Mouse (Mus musculus) C2C12 (cell line): ENCODE results near the gene Msmo1. TPM values are rescaled to one million over a fixed set of nuclear protein-coding genes. Genes with fewer than 3 reads are reported as not detected.

Source experiments
- H3K27me3 ChIP-seq: one replicate; pipeline ENCODE4 v1.6.1; 2011; ENCODE audit not compliant: control insufficient read depth, insufficient read depth, insufficient read length
- H3K36me3 ChIP-seq: one replicate; pipeline ENCODE4 v1.6.1; 2011; ENCODE audit not compliant: control insufficient read depth, insufficient read depth
- H3K4me3 ChIP-seq: one replicate; pipeline ENCODE4 v1.5.1; 2011; ENCODE audit warnings: mild to moderate bottlenecking, control low read depth; ENCODE audit not compliant: poor library complexity, insufficient read depth, severe bottlenecking
- H3K79me2 ChIP-seq: one replicate; pipeline ENCODE4 v1.6.1; 2011; ENCODE audit not compliant: control insufficient read depth, insufficient read depth
- H3K79me3 ChIP-seq: one replicate; pipeline ENCODE4 v1.6.1; 2011; ENCODE audit warnings: low read depth, control low read depth
- H3ac ChIP-seq: one replicate; pipeline ENCODE3; 2011; ENCODE audit warnings: low read depth; ENCODE audit not compliant: control insufficient read depth, insufficient read length
- CEBPB ChIP-seq: IDR thresholded peaks from one replicate; pipeline ENCODE4 v1.6.1; 2011; ENCODE audit warnings: low read depth, mild to moderate bottlenecking, control low read depth, moderate library complexity
- CTCF ChIP-seq: IDR thresholded peaks from one replicate; pipeline ENCODE4 v1.5.1; 2011; ENCODE audit not compliant: control insufficient read depth, insufficient read depth, insufficient read length
- FOSL1 ChIP-seq: IDR thresholded peaks from one replicate; pipeline ENCODE4 v1.8.0; 2011; ENCODE audit warnings: mild to moderate bottlenecking, low read length; ENCODE audit not compliant: poor library complexity, insufficient read depth, severe bottlenecking
- MAX ChIP-seq: IDR thresholded peaks from one replicate; pipeline ENCODE4 v1.6.1; 2011; ENCODE audit warnings: mild to moderate bottlenecking, control low read depth
- MYOG ChIP-seq: IDR thresholded peaks from one replicate; pipeline ENCODE4 v1.6.1; 2011; ENCODE audit not compliant: control insufficient read depth, insufficient read length; ENCODE audit errors: extremely low read depth
- polyA plus RNA-seq: library from polyadenylated mRNA; unstranded; fragments of >200 nt; fragmentation: generic; extraction: Trizol; gene quantifications from one replicate; pipeline ENCODE4 v1.2.1, GENCODE M21; 2012; ENCODE audit warnings: missing spikeins

Gene Msmo1
- polyA plus RNA-seq, 1 experiment, result 44.7 TPM

GRCm38 (mm10) chr8:64672920-64673319, 60.7 kb downstream of the Msmo1 start:
- no peak overlapping the region for H3K4me3 ChIP-seq
- no peak for TF ChIP-seq CEBPB
- TF ChIP-seq MAX, result no peak
- TF ChIP-seq FOSL1, result peak; percentile 10
- H3K36me3 ChIP-seq, result no peaks in the 10 kb centered on the region
- no peak overlapping the region for H3ac ChIP-seq
- H3K79me2 ChIP-seq, result peaks cover 9% of the 10 kb centered on the region
- H3K79me3 ChIP-seq, result peaks cover 14% of the 10 kb centered on the region
- H3K27me3 ChIP-seq, result no peaks in the 10 kb centered on the region

GRCm38 (mm10) chr8:64671937-64672336, 61.7 kb downstream of the Msmo1 start:
- Histone ChIP-seq H3K27me3 (no peaks in the 10 kb centered on the region), H3K79me3 (peaks cover 14% of the 10 kb centered on the region)
- no peak for TF ChIP-seq MAX
- no peak for TF ChIP-seq MYOG
- no peak for TF ChIP-seq CTCF

More at GRCm38 (mm10) chr8:64671937-64672336, 61.7 kb downstream of the Msmo1 start:
- Histone ChIP-seq H3K36me3 (no peaks in the 10 kb centered on the region), H3ac (no peak overlapping the region), H3K79me2 (peaks cover 9% of the 10 kb centered on the region), H3K4me3 (no peak overlapping the region)

Other genes starting within 250 kb of the Msmo1 start
- 79.2 TPM for gene Cpe, start 40.7 kb downstream of the Msmo1 start, polyA plus RNA-seq
- 12.1 TPM for gene Klhl2, start 116.2 kb upstream of the Msmo1 start, polyA plus RNA-seq
- gene Tmem192, start 213.4 kb upstream of the Msmo1 start, polyA plus RNA-seq, result 30.5 TPM